Mouse (Mus musculus) MN1 (cell line): Measurements from ENCODE around the gene Cdh16.
"Not testable (repeated sequence)": the region's sequence is repeated elsewhere in the genome, so short reads cannot be mapped to it uniquely, and the experiment has no call there.

Experiments
- DNase-seq: peaks from one replicate; pipeline ENCODE4 v3.0.0-alpha.2; 2016; ENCODE audit warnings: low spot score

Gene Cdh16

DNA sequence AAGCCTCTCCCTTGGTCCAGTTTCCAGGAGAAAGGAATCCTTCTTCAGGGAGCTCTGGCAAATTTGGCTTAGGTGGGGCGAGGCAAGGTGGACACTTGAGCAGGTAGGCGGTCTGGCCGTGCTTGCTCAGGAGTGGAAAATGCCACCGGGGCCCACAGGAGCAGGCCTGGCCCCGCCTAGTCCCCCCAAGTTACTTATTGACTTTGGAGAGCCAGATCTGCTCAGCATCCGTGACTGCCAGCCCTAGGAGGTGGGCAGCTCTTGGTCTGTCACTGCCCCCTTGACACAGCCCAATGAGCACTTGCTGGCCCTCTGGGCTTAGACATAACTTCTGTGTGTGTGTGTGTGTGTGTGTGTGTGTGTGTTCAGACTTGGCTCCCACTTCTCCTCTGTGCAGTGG lies at the start of gene Cdh16:
TSS of gene Cdh16 (minus strand) at position 236 of the 400 bp plus-strand sequence.
- DNase-seq, result no peak

DNA sequence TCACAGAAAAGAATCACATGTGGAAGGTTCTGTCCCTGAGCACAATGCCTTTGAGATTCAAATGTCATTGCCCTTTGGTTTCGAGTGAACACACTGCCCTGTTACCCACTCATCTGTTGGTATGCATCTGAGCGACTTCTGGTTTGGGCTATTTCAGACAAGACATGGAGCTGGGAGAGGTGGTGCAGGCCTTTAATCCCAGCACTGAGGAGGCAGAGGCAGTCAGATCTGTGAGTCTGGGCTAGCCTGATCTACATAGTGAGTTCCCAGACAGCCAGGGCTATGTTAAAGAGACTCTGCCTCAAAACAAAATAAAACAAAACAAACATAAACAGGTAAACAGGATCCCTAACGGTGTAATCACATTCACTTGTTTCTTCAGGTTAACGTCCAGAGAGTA lies 31.4 kb upstream of the Cdh16 start:
- DNase-seq, result no peak

DNA sequence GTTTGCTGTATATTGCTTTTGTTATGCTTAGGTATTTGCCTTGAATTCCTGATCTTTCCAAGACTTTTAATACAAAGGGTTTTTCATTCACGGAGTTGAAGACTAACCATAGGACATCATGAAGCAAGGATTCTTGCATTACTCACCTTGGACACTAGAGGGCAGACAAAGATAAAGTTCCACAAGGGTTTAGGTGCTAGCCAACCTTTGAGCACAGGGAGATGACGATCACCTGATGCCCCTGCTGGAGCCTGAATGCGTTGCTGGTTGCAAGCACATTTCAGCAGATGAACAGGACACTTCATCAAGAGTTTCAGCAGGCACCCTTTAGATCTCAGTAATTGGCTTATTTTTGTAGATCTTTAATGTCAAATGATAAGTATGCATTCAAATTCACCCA lies 30.8 kb upstream of the Cdh16 start:
- DNase-seq, result peak; percentile 93

DNA sequence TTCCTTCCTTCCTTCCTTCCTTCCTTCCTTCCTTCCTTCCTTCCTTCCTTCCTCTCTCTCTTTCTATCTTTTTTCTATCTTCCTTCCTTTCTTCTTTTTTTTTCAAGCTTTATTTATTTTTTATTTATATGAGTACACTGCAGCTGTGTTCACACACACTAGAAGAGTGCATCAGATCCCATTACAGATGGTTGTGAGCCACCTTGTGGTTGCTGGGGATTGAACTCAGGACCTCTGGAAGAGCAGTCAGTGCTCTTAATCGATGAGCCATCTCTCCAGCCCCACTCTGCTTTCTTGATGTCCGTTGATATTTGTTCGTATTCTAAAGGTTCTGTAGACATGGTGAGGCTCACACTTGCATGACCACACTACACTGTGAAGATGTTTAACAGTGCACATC lies 20.0 kb upstream of the Cdh16 start:
- DNase-seq, result not testable (repeated sequence)

DNA sequence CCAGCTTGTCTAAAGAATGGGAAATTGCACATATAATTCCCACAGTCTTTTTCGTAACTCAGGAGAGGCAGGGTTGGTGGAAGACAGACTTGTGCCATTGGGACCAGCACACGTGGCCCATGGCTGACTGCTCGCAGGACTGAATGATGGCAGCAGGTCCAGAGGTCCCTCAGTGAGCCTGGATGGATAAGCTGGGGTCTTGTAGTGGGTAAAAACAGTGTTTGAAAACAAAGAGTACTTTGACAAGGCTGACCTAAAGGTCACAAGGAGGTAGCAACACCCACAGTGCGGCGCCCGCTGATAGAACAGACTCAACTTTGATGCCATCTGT lies 18.1 kb upstream of the Cdh16 start:
- no peak for DNase-seq

DNA sequence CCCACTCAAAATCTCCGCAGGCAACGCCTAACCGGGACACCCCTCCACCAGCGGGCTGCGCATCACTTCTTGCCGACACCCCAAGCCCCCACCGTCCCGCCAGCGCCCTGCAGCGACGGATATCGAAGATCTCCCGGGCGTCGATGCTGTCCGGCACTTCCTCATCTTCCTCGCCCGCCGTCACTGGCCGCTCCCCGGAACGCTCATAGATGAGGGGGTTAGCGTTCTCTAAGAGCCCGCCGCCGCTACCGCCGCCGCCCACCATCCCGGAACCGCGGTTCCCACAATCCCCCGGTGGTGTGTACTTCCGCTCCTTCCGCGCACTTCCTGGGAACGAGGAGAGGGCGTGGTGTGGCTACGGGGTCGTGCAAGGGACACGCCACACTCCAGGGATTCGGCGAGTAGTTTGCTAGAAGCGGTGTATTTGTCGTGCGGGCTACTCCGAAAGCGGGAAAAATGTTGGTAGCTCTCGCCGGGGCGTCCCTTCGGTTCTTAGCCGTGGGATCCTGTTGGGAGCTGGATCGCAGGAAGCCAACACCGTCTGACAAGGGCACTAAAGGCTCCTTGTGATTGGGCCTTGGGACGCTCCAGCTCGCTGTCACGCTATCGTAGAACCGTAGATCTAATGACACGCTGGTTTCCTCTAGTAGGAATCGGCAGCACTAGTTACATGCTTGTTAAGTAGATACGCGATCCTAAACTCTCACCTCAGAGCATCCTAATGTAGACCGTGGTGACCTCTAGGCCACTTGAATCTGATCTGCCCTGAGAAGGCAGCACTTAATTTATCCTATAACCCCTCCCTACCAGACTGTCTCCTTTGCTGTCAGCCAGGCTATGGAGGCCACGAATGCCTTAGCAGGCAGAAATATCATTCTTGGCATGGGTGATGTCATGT lies 17.5 kb upstream of the Cdh16 start, which contains the start of gene Ciao2b:
TSS of gene Ciao2b (minus strand) at position 540 of the 898 bp plus-strand sequence.
- DNase-seq, result peak; percentile 90

DNA sequence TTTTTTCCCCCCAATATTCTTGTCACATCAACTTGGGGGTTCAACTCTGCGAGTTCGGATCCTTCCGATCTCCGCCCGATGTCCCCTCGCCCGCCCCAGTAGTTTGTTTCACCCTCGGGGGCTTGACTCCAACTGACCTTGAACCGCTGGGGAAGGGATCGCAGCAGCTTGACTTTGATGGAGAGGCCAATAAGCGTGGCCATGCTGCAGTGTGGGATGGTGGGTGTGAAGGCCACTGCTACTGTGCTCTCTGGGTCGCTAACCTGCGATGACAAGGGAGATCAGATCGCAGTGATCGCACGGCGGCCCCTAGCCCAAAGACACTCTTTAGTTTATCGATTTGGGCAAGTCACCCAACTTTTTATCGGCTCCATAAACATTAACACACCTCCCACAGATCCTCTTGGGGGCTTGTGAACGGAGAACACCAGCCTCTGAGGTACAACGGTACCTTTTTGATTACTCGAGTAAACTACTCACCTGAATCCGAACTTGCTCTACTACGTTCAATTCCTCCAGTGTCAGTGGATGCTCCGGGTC lies 16.7 kb upstream of the Cdh16 start:
- DNase-seq, result no peak

DNA sequence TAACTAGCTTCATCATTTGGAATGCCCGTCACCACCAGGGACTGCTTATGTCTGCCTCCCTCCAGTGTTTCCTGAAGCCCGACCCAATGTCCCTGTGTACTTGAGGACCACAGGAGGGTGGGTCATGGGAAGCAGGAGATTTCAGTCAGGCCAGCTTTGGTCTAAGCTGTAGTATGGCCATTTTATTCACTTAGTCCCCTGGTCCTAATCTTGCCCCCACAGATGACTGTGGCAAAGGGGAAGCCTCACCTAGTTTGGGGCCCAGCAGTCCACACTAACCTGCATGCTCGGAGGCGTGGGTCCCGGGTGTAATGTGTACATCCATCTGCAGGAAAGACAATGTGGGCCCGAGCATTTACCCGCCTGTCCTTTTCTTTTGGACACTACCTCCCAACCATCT lies 16.0 kb upstream of the Cdh16 start:
- DNase-seq, result no peak

DNA sequence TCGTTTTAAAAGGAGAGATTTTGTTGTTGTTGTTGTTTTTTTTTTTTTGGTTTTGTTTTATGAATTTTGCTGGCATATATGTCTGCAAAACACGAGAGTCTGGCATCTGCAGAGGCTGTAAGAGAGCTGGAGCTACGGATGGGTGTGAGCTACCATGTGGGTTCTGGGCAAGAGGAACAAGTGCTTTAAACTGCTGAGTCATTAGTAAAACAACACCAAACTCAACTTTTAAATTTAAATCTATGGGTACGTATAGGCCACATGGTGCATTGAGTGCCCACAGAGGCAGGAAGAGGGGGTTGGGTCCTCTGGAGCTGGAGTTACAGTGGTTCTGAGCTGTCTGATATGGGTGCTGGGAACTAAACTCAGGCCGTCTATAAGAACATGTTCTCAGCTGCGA lies 13.8 kb upstream of the Cdh16 start:
- DNase-seq, result no peak

DNA sequence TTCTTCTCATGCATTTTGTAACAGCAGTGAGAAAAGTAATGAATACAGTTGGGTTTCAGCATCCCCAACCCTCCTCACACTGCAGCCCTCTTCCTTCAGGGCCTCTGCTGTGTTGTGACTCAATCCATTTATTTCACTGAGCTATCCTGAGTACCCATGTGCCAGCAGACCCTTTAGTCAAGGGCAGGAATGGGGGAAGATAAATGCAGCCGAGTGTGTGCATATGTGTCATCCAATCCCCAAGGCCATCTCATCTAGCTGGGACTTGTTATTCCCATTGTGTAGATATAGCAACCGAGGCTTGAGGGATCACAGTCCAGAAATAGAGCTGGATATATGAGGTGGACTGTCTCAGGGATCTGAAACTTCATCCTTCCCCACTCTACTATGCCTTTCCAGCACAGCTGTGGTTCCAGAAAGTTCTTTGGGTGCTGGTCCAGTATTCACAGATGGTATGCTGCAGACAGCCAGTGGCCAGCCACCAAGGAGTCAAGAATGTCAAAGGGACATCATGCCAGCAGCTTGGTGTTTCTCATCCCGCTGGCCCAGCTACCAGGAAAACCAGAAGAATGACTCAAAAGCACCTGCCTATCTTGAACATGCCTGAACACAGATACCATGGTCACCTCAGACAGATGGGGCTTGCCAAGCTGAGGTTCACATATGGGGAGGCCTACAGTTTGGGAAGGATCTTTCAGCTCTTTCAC lies 11.0 kb upstream of the Cdh16 start:
- no peak for DNase-seq

DNA sequence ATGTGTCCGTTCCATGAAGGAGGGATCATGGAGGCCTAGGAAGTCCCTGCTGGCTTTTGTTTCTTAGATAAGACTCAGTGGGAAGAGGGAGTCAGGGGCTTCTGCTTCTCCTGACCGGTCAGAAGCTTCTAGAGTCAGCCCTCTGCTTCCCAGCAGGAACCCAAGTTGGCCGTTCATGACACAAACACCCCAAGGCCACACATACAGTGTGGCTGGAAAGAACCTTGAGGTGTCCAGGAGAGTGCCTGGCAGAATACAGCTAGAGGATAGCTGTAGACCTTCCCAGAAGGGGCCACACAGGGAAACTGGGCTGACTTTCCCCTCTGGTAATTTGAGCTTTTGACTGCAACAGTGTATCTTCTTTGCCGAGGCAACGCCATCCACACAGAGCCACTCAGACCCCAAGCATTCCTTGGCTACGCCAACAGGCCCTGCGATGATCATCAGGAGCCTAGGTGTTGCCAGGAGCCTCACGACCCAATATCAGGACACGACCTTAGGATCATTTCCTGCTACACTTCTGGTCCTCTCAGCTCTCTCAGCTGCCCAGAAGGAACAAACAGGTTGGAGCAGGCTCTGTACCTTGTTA lies 9.1 kb upstream of the Cdh16 start:
- DNase-seq, result no peak

DNA sequence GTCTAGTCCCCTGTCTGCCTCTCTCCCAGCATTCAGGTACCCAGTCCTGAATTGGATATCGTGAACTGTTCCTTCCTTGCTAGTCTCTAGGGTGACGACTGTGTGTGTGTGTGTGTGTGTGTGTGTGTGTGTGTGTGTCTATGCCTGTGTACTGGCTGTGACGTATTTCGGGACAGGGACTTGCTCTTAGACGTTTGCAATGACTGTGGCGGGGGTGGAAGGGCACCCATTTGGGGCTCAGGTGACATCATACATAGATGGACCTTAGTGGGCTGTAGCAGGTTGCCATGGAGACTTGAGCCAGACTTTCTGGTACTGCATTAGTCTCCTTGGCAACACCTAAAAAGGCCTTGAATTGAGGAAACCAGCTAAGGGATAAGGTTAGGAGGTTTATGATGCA lies 8.3 kb upstream of the Cdh16 start:
- peak; percentile 49 for DNase-seq

DNA sequence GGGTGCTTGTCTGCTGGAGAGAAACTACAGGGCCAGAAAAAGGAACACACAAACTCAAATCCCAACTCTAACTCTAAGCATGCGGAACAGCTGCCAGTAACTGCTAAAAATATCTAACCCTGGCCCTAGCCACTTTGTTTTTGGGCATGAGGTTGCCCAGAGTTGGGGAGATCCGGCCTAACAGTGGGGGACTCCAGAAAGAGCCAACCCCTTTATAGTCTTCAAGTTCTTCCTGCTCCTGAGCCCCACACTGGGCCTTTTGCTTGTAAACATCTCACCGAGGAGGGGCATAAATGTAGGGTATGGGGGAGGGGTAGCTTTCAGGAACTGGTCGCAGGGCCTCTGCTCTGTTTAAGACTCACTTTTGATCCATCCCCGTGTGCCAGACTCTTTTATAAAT lies 7.8 kb upstream of the Cdh16 start:
- DNase-seq, result peak; percentile 27

DNA sequence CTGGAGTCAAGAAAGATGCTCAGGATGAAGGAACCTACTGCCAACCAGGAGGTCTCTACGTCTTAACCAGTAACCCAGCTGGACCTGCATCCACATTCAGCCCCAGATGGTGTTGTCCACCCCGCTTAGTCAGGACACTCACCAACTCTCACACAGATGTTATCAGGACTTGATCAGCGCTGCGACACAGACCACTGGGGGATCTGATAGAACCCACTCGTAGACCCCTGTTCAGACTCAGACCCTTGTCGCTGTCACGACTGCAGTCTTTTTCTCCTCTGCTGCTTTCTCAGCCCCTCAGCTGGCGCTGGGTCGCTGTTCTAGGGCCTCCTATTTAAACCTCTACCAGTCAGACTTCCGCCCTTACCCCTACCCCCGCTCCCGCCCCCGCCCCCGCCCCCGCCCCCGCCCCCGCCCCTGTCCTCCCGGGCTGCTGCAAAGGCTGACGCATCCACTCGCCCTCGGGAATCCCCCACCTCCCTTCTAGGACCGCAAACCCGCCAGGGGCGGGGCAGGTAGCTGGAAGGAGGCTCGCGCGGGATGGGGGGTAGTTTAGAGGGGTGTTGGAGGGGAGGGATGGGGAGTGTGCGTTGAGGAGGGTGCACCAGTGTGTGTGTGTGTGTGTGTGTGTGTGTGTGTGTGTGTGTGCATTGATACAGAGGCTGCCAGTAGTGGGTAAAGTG lies 6.9 kb upstream of the Cdh16 start, which contains the start of gene Rrad:
TSS of gene Rrad (minus strand) at position 347 of the 683 bp plus-strand sequence.
- peak; percentile 88 for DNase-seq

DNA sequence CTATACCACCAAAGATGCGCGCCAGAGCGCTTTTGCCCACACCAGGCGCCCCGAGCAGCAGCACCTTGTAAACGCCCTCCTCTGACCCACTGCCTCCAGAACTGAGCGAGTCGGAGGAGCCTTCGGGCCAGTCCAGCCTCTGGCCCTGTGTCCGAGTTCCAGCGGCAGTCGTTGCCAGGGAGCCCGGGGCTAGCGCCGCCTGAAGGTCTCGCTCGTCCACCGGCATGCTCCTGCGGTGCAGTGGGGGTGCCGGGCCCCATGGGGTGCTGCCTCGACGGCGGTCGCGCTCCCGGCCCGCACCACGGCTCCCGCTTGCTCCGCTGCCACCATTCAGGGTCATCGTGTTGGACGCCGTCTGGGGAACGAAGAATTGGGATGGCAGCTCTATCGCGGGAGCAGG lies 6.4 kb upstream of the Cdh16 start:
- DNase-seq, result peak; percentile 69

DNA sequence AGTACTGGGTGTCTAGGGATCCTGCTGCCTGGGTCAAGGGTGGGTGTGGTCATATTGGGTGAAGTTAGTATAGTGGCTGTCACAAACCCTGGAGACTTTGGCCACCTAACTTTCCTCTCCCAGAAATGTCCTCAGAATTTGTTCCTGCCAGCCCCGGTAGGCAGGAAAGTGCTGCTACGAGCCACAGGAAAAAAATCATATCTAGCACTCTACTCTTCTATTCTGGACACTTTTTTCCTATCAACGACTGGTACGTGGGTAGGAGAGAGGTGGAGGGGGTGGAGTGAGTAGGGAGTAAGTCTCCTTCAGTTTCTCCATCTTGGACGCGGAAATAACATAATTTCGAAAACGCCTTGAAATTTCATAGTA lies 5.9 kb upstream of the Cdh16 start:
- DNase-seq, result no peak

DNA sequence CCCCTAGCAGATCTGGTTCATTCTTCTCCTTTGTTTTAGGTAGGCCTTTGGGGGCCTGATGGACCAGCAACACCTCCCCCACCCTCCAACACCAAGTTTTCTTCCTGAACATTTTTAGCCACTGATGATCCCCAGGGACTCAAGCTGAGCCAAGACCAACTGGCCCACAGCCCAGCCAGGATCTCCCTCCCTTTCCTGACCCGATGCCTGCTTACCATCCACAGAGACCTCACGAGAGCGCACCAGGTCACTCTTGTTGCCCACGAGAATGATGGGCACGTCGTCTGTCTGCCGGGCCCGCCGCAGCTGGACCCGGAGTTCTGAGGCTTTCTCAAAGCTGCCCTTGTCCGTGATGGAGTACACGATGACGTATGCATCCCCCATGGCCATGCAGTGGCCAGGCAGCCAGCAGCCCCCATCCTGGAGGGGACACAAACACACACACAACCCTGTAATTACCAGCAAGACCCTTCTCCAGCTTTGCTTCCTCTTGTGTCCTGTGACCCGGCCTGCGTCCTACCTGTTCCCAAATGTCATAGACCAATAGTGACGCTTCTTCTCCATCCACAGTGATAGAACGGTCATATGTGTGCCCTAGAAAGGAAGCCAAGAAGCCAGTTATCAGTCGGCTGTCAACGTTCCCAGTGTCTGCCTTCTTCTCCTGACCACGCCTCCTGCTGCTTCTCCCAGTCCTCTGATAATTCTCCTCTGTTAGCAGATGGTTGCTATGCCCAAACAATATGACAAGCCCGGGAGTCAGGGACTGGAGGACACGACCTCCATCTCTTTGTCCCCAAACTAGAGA lies 5.3 kb upstream of the Cdh16 start:
- DNase-seq, result peak; percentile 86

DNA sequence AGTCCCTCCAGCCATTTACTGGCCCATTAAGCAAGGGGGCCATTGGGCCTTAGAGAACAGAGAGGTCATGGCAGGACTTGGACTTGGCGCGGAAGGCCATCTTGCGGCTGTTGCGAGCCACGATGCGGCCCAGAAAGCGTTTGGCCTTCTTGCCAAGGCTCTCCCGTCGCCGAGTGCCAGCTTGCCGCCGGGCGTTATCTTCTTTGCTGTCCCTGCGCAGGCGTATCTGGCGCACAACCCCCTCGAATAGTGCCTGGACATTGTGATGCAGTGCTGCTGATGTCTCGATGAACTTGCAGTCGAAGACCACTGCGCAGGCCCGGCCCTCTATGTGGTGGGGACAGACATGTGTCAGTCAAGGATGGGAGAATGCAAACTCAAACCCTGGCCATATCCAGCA lies 4.2 kb upstream of the Cdh16 start:
- DNase-seq, result no peak

DNA sequence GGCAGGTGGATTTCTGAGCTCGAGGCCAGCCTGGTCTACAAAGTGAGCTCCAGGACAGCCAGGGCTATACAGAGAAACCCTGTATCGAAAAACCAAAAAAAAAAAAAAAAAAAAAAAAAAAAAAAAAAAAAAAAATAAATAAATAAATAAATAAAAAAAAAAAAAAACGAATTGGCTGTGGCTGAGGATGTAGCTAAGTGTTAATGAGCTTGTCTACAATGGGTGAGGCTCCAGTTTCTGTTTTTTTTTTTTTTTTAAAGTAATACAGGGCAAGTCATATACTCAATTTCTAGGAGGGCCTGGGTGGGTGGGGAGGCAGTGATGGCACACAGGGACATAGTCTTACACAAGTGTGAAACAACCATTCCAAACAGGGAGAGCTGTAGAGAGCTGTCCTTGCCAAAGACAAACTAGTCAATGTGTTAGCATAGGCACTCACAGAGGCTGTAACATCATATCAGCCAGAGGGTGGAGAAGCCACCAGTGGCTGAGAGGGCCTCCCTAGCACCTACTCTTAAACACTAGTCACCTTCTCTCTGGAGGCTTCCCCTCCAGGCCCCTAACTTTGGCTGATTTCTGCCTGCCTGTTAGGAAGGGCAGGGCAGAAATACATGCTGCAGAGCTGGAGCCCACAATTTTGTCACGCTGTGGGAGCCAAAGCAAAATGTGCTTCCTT lies 3.0 kb upstream of the Cdh16 start:
- no peak for DNase-seq

DNA sequence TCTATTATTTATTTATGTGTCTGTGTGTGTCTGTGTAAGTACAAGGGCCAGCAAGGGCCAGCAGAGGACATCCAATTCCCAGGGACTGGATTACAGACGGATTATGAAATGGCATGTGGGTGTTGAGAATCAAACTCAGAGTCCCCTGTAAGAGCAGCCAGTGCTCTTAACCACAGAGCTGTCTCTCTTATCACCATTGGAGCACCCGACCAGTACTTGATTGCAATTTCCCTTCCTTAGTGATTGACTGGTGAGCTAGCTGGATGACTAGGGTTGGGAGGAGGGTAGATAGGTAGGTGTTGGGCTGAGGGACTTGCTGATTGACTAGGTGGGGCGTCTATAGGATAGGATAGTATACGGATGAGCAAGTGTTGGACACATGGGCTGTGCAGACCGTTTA lies 3.4 kb downstream of the Cdh16 start:
- DNase-seq, result no peak

DNA sequence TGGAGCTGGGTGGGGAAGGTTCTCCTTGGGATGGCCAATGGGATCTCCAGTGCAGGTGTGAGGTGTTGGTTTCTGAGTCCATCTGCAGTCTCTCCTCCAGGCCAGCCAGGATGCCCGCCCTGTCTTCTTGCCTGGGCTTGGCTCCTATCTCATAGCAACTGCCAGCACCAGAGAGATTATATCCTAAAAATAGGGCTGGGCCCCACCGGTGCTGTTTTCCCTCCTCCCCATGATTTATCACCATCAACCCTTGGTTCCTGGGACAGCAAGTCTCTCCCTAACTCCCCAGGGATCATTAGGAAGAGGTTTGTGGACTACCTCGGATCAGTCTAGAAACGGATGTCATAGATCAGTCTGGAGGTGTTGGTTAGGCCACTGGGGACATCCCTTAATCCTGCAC lies 11.1 kb downstream of the Cdh16 start:
- no peak for DNase-seq
